Mouse (Mus musculus) neural tube, embryonic 12.5 days (tissue): ENCODE results near the gene Nrl. TPM values are rescaled to one million over a fixed set of nuclear protein-coding genes. Genes with fewer than 3 reads are reported as not detected.

Experiments
- ATAC-seq: fragments of 200-750 bp; cut with Nextera tagmentation; 2 replicates; pipeline ENCODE4 v1.8.0; 2017; ENCODE audit warnings: low read depth, mild to moderate bottlenecking, moderate TSS enrichment, moderate library complexity; ENCODE audit not compliant: low FRiP score
- H3K27ac ChIP-seq: fragments of 300-500 bp; sonication (generic); 2 replicates; pipeline ENCODE4 v1.5.1; 2016
- H3K27me3 ChIP-seq: fragments of 300-500 bp; sonication (generic); replicated peaks from 2 replicates; pipeline ENCODE4 v1.6.1; 2016; ENCODE audit warnings: mild to moderate bottlenecking
- H3K36me3 ChIP-seq: fragments of 300-500 bp; sonication (generic); 2 replicates; pipeline ENCODE4 v1.6.1; 2016; ENCODE audit warnings: mild to moderate bottlenecking
- H3K4me1 ChIP-seq: fragments of 300-500 bp; sonication (generic); 2 replicates; pipeline ENCODE4 v1.6.1; 2016
- H3K4me2 ChIP-seq: fragments of 300-500 bp; sonication (generic); replicated peaks from 2 replicates; pipeline ENCODE4 v1.6.1; 2016; ENCODE audit warnings: mild to moderate bottlenecking
- H3K4me3 ChIP-seq: fragments of 300-500 bp; sonication (generic); 2 replicates; pipeline ENCODE4 v1.5.1; 2016
- H3K9ac ChIP-seq: fragments of 300-500 bp; sonication (generic); 2 replicates; pipeline ENCODE4 v1.6.1; 2016; ENCODE audit warnings: mild to moderate bottlenecking
- H3K9me3 ChIP-seq: fragments of 300-500 bp; sonication (generic); 2 replicates; pipeline ENCODE4 v1.6.1; 2016; ENCODE audit warnings: mild to moderate bottlenecking
- WGBS: fragments of 180-500 bp; shearing (Covaris S2); methylation state at CpG from one replicate; pipeline ENCODE4 v1.1.7; 2016; 5-methylcytosine and 5-hydroxymethylcytosine counted together
- polyA plus RNA-seq: library from polyadenylated mRNA; unstranded; fragments of >200 nt; fragmentation: Nextera tagmentation; extraction: Ambion mirVana; gene quantifications from 2 replicates; pipeline ENCODE4 v1.2.1, GENCODE M21; 2016

The Nrl gene
- polyA plus RNA-seq, 1 experiment from 2014 or later, result 0.19 TPM

DNA sequence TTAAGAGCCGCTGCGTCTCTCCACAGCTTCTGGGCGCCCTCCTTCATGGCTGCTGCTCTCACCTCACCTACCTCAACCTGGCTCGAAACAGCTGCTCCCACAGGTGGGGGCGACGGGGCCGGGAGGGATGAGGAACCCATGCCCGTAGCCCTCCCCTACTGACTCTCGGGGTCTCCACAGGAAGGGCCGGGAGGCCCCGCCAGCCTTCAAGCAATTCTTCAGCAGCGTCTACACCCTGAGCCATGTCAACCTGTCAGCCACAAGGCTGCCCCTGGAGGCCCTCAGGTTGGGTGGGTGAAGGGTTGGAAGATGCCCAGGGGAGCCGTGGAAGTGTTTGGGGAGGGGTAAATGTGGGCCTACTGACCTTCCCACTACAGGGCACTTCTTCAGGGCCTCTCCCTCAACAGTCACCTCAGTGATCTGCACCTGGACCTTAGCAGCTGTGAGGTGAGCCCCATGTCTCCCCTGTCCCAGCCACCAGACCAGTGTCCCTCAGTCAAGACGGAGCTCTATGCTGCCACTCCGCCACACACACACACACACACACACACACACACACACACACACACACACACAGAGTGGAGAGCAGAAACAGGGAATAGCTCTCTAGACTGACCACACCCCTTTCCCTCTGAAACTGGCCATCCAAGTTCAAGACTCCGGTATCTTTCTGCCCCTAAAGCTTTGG lies 27.9 kb downstream of the Nrl start:
- Histone ChIP-seq H3K27me3 (no peaks in the 10 kb centered on the region), H3K4me1 (peaks cover 7% of the 10 kb centered on the region), H3K27ac (no peak overlapping the region), H3K36me3 (peaks cover 64% of the 10 kb centered on the region), H3K9ac (no peak overlapping the region), H3K4me3 (no peak overlapping the region), H3K9me3 (no peaks in the 10 kb centered on the region), H3K4me2 (no peak overlapping the region)
- ATAC-seq, result peak; percentile 44; the same call in 1 of the 2 replicates
- WGBS, result 77% methylated on average over 16 of the region's 16 CpGs

GRCm38 (mm10) chr14:55495509-55496240 lies 29.1 kb downstream of the Nrl start:
- ATAC-seq, result no peak
- Histone ChIP-seq H3K27ac (no peak overlapping the region), H3K4me1 (peaks cover 12% of the 10 kb centered on the region), H3K4me2 (no peak overlapping the region), H3K9ac (no peak overlapping the region), H3K4me3 (no peak overlapping the region), H3K36me3 (peaks cover 58% of the 10 kb centered on the region), H3K9me3 (no peaks in the 10 kb centered on the region), H3K27me3 (no peaks in the 10 kb centered on the region)
- WGBS, result 75% methylated on average over 20 of the region's 20 CpGs

- ATAC-seq, result no peak
- Histone ChIP-seq H3K36me3 (peaks cover 30% of the 10 kb centered on the region), H3K27ac (no peak overlapping the region), H3K9me3 (no peaks in the 10 kb centered on the region), H3K27me3 (no peaks in the 10 kb centered on the region), H3K4me2 (peak overlapping the region; percentile 85), H3K9ac (0 out of 2 replicates have a peak overlapping the region, but pooled peaks have one; percentile 13), H3K4me3 (no peak overlapping the region), H3K4me1 (peaks cover 17% of the 10 kb centered on the region)
- WGBS, result 46% methylated on average over 3 of the region's 3 CpGs
Measured at GRCm38 (mm10) chr14:55492103-55492502, 32.7 kb downstream of the Nrl start.

DNA sequence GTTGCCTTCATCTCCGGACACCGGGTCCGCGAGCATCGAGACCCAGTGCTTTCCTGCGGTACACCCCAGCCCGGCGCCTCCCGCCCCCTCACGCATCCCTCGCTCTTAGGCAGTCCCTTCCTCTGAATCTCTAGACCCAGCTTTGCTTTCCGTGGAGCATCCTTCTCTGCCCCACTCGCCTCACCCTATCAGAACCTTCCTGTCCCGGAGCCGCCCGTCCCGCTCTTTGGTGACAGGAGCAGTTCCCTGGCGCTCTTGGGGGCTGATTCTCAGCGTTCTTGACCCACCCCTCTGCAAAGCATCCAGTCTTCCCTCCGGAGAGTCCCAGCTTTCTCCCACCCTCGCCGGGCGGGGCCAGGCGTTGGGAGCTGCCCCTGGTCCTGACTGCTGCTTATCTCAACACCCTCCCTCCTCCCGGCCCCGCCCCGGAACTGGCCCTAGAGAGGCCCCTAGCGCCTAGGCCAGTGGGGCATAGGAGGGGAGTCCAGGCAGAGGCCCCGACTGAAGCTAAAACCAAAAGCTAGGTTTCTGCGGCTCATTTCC lies 33.4 kb downstream of the Nrl start:
- Histone ChIP-seq H3K9me3 (no peaks in the 10 kb centered on the region), H3K9ac (peak overlapping the region; percentile 86), H3K4me3 (peak overlapping the region; percentile 79), H3K27me3 (no peaks in the 10 kb centered on the region), H3K36me3 (peaks cover 27% of the 10 kb centered on the region), H3K27ac (peak overlapping the region; percentile 79), H3K4me1 (peaks cover 17% of the 10 kb centered on the region), H3K4me2 (peak overlapping the region; percentile 85)
- peak; percentile 85 for ATAC-seq
- 1% methylated on average over 30 of the region's 30 CpGs for WGBS

DNA sequence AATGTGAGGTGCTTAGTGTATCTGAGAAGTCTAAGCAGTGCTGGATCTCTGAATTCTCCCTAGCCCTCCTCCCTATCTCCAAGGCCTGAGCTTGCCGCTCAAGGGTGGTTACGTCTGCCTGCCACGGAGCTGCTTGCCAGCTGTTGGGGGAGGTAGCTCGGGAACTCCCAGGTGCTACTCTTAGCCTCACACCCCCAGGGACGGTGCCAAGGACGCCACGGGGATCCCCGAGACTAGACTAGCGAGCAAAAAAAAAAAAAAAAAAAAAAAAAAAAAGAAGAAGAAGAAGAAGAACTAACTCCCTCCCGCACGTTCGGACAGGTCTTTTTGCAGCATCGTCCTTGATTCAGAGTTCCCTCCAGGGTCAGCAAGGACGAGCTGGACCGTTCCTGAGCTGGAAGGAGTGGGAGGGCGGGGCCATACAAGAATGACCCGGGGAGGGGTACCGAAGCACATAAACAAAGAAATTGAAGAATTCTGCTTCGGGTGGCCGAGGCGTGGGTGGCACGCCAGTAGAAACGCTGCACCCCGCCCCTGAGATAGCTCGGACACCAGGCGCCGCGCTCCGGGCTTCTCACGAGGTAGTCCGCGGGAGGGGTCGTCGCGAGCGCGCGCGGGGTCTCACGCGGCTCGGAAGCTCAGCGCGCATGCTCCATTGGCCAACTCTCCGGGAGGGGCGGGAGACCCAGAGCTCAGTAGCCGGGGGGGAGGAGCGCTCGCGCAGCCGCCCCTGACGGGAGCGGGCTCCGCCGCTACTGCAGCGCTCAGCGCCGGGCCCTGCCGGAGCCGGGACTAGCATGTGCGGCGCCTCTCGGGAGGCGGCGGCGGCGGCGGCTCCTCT lies 34.2 kb downstream of the Nrl start, which contains the start of gene Carmil3:
TSS of gene Carmil3 (plus strand) at position 291 of the 841 bp plus-strand sequence.
- H3K4me2 ChIP-seq, result peak within 1 kb of the TSS; percentile 85
- peaks cover 22% of the 10 kb centered on the region for H3K36me3 ChIP-seq
- peak within 1 kb of the TSS; percentile 79 for H3K4me3 ChIP-seq
- H3K9ac ChIP-seq, result peak within 1 kb of the TSS; percentile 86
- peak within 1 kb of the TSS; percentile 79 for H3K27ac ChIP-seq
- H3K9me3 ChIP-seq, result no peaks in the 10 kb centered on the region
- H3K4me1 ChIP-seq, result peaks cover 17% of the 10 kb centered on the region
- no peaks in the 10 kb centered on the region for H3K27me3 ChIP-seq
- ATAC-seq, result peak; percentile 90
- WGBS, result under 1% methylated on average over 65 of the region's 68 CpGs

- WGBS, result 90% methylated on average over 8 of the region's 8 CpGs
- Histone ChIP-seq H3K9ac (no peak overlapping the region), H3K4me2 (no peak overlapping the region), H3K27me3 (no peaks in the 10 kb centered on the region), H3K9me3 (no peaks in the 10 kb centered on the region), H3K27ac (no peak overlapping the region), H3K4me3 (no peak overlapping the region), H3K36me3 (no peaks in the 10 kb centered on the region), H3K4me1 (peaks cover 9% of the 10 kb centered on the region)
- no peak for ATAC-seq
Measured at GRCm38 (mm10) chr14:55486836-55487235, 37.9 kb downstream of the Nrl start.

GRCm38 (mm10) chr14:55484430-55485085 lies 40.2 kb downstream of the Nrl start:
- no peak overlapping the region for H3K27ac ChIP-seq
- no peaks in the 10 kb centered on the region for H3K27me3 ChIP-seq
- H3K9ac ChIP-seq, result no peak overlapping the region
- no peaks in the 10 kb centered on the region for H3K9me3 ChIP-seq
- no peak overlapping the region for H3K4me2 ChIP-seq
- no peak for ATAC-seq
- H3K4me1 ChIP-seq, result no peaks in the 10 kb centered on the region
- H3K4me3 ChIP-seq, result no peak overlapping the region
- 64% methylated on average over 5 of the region's 5 CpGs for WGBS
- H3K36me3 ChIP-seq, result no peaks in the 10 kb centered on the region

DNA sequence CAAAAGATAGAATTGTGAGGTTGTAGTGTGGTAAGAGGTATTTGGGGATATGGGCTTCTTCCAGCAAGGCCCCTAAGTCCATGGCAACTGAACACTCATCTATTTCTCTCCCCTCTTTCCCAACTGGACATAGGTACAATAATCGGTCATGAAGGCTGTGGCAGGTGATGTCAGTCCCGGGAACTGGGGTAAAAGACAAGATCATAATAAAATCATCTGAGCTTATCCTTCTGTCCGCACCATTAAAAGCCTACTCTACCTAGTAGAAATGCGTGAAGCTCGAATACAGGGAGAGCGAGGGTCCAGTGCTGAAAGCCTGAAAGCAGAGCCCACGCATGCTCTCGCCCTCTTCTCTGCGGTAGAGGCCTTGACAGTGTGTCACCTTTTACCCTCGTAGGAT lies 45.2 kb downstream of the Nrl start:
- Histone ChIP-seq H3K9me3 (no peaks in the 10 kb centered on the region), H3K36me3 (no peaks in the 10 kb centered on the region), H3K27me3 (no peaks in the 10 kb centered on the region), H3K4me1 (no peaks in the 10 kb centered on the region), H3K27ac (no peak overlapping the region), H3K4me2 (no peak overlapping the region), H3K9ac (no peak overlapping the region), H3K4me3 (no peak overlapping the region)
- 91% methylated on average over 10 of the region's 10 CpGs for WGBS
- no peak for ATAC-seq

DNA sequence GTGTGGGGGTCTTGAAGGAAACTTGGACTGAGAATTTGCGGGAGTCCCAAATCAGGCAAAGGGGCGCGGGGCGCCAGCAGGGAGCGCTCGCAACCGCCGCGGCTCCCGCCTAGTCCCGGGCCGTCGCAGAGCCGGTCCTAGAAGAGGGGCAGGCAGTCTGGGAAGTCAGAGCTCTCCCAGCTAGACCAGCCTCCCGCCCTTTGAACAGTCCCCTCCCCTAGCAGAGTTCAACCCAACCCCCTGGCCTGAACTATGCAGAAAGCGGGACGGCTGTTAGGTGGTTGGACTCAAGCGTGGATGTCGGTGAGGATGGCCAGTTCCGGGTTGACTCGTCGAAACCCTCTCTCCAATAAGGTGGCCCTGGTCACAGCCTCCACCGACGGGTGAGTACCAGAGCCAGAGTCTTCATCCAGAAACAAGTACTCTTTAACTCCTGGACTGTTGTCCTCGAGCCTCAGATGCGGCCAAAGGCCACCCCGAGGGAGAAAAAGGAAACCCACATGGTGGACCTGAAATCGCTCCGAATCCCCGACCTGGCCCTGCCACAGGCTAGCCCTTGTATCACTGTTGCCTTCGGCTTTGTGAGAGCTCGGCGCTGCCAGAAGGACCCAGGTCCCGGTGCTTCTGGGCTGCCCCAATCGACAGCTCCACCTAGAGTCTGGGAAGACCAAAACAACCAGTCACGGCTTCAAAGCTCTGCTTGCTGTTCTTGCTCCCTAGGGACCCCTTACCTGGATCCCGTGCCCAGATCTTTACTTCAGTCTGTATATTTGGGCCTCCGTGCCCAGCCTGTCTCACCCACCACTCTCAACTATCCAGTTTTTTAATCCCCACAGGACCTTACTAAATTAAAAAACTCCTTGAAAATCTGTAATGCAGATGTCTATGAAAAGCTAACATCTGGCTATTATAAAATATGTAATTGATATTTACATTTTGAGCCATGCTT lies 45.9 kb downstream of the Nrl start, which contains the start of gene Dhrs4:
TSS of gene Dhrs4 (plus strand) at position 108 of the 949 bp plus-strand sequence.
- H3K27ac ChIP-seq, result no peak within 1 kb of the TSS
- peak within 1 kb of the TSS; percentile 58 for H3K4me2 ChIP-seq
- H3K9ac ChIP-seq, result peak within 1 kb of the TSS; percentile 61
- no peaks in the 10 kb centered on the region for H3K9me3 ChIP-seq
- H3K27me3 ChIP-seq, result no peaks in the 10 kb centered on the region
- under 1% methylated on average over 38 of the region's 38 CpGs for WGBS
- H3K4me3 ChIP-seq, result peak within 1 kb of the TSS; percentile 45
- H3K36me3 ChIP-seq, result no peaks in the 10 kb centered on the region
- peak; percentile 95 for ATAC-seq
- H3K4me1 ChIP-seq, result no peaks in the 10 kb centered on the region

GRCm38 (mm10) chr14:55477829-55478228 lies 47.0 kb downstream of the Nrl start:
- Histone ChIP-seq H3K9ac (no peak overlapping the region), H3K27me3 (no peaks in the 10 kb centered on the region), H3K9me3 (no peaks in the 10 kb centered on the region), H3K36me3 (no peaks in the 10 kb centered on the region), H3K4me1 (no peaks in the 10 kb centered on the region), H3K27ac (no peak overlapping the region), H3K4me2 (peak overlapping the region; percentile 58; the same call in 1 of the 2 replicates), H3K4me3 (no peak overlapping the region)
- 91% methylated on average over 5 of the region's 5 CpGs for WGBS
- no peak for ATAC-seq
